Mouse (Mus musculus): ENCODE measurements around the gene Tmem116. TPM values are rescaled to one million over a fixed set of nuclear protein-coding genes. Genes with fewer than 3 reads are reported as not detected.

Tmem116 gene
- total and polyA plus RNA-seq, 2 experiments from 2014 or later = 0.66 to 2.5 TPM

GRCm38 (mm10) chr5:121462967-121463366 is 11.3 kb downstream of the Tmem116 start:
- Histone ChIP-seq H3K27ac (ENCODE audit: low read depth, low read length) (no peak overlapping the region), H3K4me3 (ENCODE audit: low read depth, low read length) (no peak overlapping the region), H3K36me3 (ENCODE audit: insufficient read depth, low read length) (no peaks in the 10 kb centered on the region), H3K4me2 (ENCODE audit: low read depth, low read length, poor library complexity, severe bottlenecking) (no peak overlapping the region), H3K4me1 (ENCODE audit: insufficient read depth, low read length) (no peaks in the 10 kb centered on the region), H3K9me3 (ENCODE audit: low read length) (no peaks in the 10 kb centered on the region), H3K27me3 (ENCODE audit: insufficient read depth, low read length) (no peaks in the 10 kb centered on the region), H3K9ac (replicated peaks; ENCODE audit: low read length, poor library complexity, severe bottlenecking) (no peak overlapping the region)
- WGBS = 65% methylated on average over 5 of the region's 5 CpGs
- ATAC-seq (ENCODE audit: low FRiP score) (no peak), DNase-seq (ENCODE audit: low spot score) (no peak)
- no peak for TF ChIP-seq CTCF (IDR thresholded peaks at IDR 0.05)

- no peak for ATAC-seq (ENCODE audit: low FRiP score)
- H3K36me3 ChIP-seq (ENCODE audit: insufficient read depth, low read length) = no peaks in the 10 kb centered on the region
- no peak overlapping the region for H3K9ac ChIP-seq (replicated peaks; ENCODE audit: low read length, poor library complexity, severe bottlenecking)
- H3K27me3 ChIP-seq (ENCODE audit: insufficient read depth, low read length) = no peaks in the 10 kb centered on the region
- H3K9me3 ChIP-seq (ENCODE audit: low read length) = no peaks in the 10 kb centered on the region
- H3K4me1 ChIP-seq (ENCODE audit: insufficient read depth, low read length) = no peaks in the 10 kb centered on the region
- H3K4me2 ChIP-seq (ENCODE audit: low read depth, low read length, poor library complexity, severe bottlenecking) = no peak overlapping the region
- no peak overlapping the region for H3K27ac ChIP-seq (ENCODE audit: low read depth, low read length)
- WGBS = 77% methylated on average over 5 of the region's 5 CpGs
- DNase-seq (ENCODE audit: low spot score) = no peak
- H3K4me3 ChIP-seq (ENCODE audit: low read depth, low read length) = no peak overlapping the region
- no peak for TF ChIP-seq CTCF (IDR thresholded peaks at IDR 0.05)
These were observed 12.0 kb downstream of the Tmem116 start for GRCm38 (mm10) chr5:121463601-121464250.

DNA sequence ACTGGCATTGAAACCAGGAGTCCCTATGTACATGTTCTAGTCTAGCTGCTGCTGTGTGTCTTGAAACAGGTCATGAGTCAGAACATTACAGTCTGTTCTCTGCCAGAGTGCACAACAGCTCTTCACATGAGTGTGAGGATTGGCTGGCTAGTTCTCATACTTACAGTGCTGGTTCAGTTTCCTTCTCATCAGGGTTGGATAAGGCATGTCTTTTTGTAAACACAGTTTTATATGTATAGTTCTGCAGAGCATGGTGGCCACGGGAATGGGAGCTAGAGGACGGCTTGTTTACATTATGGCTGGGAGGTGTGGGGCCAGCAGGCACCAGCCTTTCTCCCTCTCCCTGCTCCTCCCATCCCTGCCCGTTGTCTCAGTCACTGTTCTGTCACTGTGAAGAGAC is 17.9 kb downstream of the Tmem116 start:
- no peak for ATAC-seq (ENCODE audit: low FRiP score)
- 51% methylated on average over 3 of the region's 3 CpGs for WGBS
- Histone ChIP-seq H3K9ac (replicated peaks; ENCODE audit: low read length, poor library complexity, severe bottlenecking) (no peak overlapping the region), H3K4me2 (ENCODE audit: low read depth, low read length, poor library complexity, severe bottlenecking) (no peak overlapping the region), H3K4me1 (ENCODE audit: insufficient read depth, low read length) (no peaks in the 10 kb centered on the region), H3K4me3 (ENCODE audit: low read depth, low read length) (no peak overlapping the region), H3K9me3 (ENCODE audit: low read length) (no peaks in the 10 kb centered on the region), H3K27me3 (ENCODE audit: insufficient read depth, low read length) (no peaks in the 10 kb centered on the region), H3K27ac (ENCODE audit: low read depth, low read length) (no peak overlapping the region), H3K36me3 (ENCODE audit: insufficient read depth, low read length) (no peaks in the 10 kb centered on the region)
- DNase-seq (ENCODE audit: low spot score) = no peak
- no peak for TF ChIP-seq CTCF (IDR thresholded peaks at IDR 0.05)

GRCm38 (mm10) chr5:121472411-121472810 is 20.7 kb downstream of the Tmem116 start:
- ATAC-seq (ENCODE audit: low FRiP score) = no peak
- WGBS = 82% methylated on average over 2 of the region's 2 CpGs
- Histone ChIP-seq H3K27me3 (ENCODE audit: insufficient read depth, low read length) (no peaks in the 10 kb centered on the region), H3K9ac (replicated peaks; ENCODE audit: low read length, poor library complexity, severe bottlenecking) (no peak overlapping the region), H3K36me3 (ENCODE audit: insufficient read depth, low read length) (no peaks in the 10 kb centered on the region), H3K27ac (ENCODE audit: low read depth, low read length) (no peak overlapping the region), H3K4me2 (ENCODE audit: low read depth, low read length, poor library complexity, severe bottlenecking) (no peak overlapping the region), H3K4me3 (ENCODE audit: low read depth, low read length) (no peak overlapping the region), H3K9me3 (ENCODE audit: low read length) (no peaks in the 10 kb centered on the region), H3K4me1 (ENCODE audit: insufficient read depth, low read length) (no peaks in the 10 kb centered on the region)
- DNase-seq (ENCODE audit: low spot score) = no peak
- no peak for TF ChIP-seq CTCF (IDR thresholded peaks at IDR 0.05)

DNA sequence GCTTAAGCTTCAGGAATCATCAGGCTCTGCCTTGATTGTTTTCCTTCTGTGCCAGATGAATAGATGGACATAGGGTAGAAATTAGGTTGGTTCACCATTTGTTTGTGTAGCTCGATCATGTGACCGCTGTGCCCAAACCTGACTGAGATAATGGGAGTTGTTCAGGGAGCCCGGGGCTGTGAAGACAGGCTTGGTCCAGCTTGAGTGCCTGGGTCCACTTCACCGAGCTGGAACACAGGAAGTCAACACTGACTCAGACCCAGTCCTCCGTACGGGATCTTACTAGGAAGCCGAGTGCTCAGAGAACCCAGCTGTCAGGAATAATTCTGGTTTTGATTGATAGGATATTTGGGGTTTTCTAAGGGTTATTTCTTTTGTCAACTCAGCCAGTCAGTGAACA is 22.9 kb downstream of the Tmem116 start:
- H3K27ac ChIP-seq (ENCODE audit: low read depth, low read length) = no peak overlapping the region
- TF ChIP-seq CTCF (IDR thresholded peaks at IDR 0.05) = no peak
- no peaks in the 10 kb centered on the region for H3K27me3 ChIP-seq (ENCODE audit: insufficient read depth, low read length)
- H3K9ac ChIP-seq (replicated peaks; ENCODE audit: low read length, poor library complexity, severe bottlenecking) = no peak overlapping the region
- H3K9me3 ChIP-seq (ENCODE audit: low read length) = no peaks in the 10 kb centered on the region
- no peaks in the 10 kb centered on the region for H3K4me1 ChIP-seq (ENCODE audit: insufficient read depth, low read length)
- DNase-seq (ENCODE audit: low spot score) (no peak), ATAC-seq (ENCODE audit: low FRiP score) (no peak)
- H3K36me3 ChIP-seq (ENCODE audit: insufficient read depth, low read length) = no peaks in the 10 kb centered on the region
- WGBS = 71% methylated on average over 7 of the region's 7 CpGs
- no peak overlapping the region for H3K4me3 ChIP-seq (ENCODE audit: low read depth, low read length)
- no peak overlapping the region for H3K4me2 ChIP-seq (ENCODE audit: low read depth, low read length, poor library complexity, severe bottlenecking)

GRCm38 (mm10) chr5:121476040-121476439 is 24.3 kb downstream of the Tmem116 start:
- H3K4me1 ChIP-seq (ENCODE audit: insufficient read depth, low read length) = no peaks in the 10 kb centered on the region
- no peak for TF ChIP-seq CTCF (IDR thresholded peaks at IDR 0.05)

More at GRCm38 (mm10) chr5:121476040-121476439, 24.3 kb downstream of the Tmem116 start:
- Histone ChIP-seq H3K4me3 (ENCODE audit: low read depth, low read length) (no peak overlapping the region), H3K4me2 (ENCODE audit: low read depth, low read length, poor library complexity, severe bottlenecking) (no peak overlapping the region), H3K36me3 (ENCODE audit: insufficient read depth, low read length) (no peaks in the 10 kb centered on the region), H3K27me3 (ENCODE audit: insufficient read depth, low read length) (no peaks in the 10 kb centered on the region), H3K27ac (ENCODE audit: low read depth, low read length) (no peak overlapping the region), H3K9ac (replicated peaks; ENCODE audit: low read length, poor library complexity, severe bottlenecking) (no peak overlapping the region), H3K9me3 (ENCODE audit: low read length) (no peaks in the 10 kb centered on the region)
- 89% methylated on average over 1 of the region's 1 CpGs for WGBS
- no peak for DNase-seq (ENCODE audit: low spot score)
- no peak for ATAC-seq (ENCODE audit: low FRiP score)
